Mouse (Mus musculus) C2C12 (cell line): ENCODE measurements around the gene Samd15.

Experiments used
- CEBPB ChIP-seq: IDR thresholded peaks from one replicate; pipeline ENCODE4 v1.6.1; 2011; ENCODE audit warnings: low read depth, mild to moderate bottlenecking, control low read depth, moderate library complexity
- CTCF ChIP-seq: IDR thresholded peaks from one replicate; pipeline ENCODE4 v1.5.1; 2011; ENCODE audit not compliant: control insufficient read depth, insufficient read depth, insufficient read length
- FOSL1 ChIP-seq: IDR thresholded peaks from one replicate; pipeline ENCODE4 v1.8.0; 2011; ENCODE audit warnings: mild to moderate bottlenecking, low read length; ENCODE audit not compliant: poor library complexity, insufficient read depth, severe bottlenecking

- no peak for TF ChIP-seq CTCF
- TF ChIP-seq FOSL1, result no peak
- no peak for TF ChIP-seq CEBPB
Observed at GRCm38 (mm10) chr12:87201694-87202093, 2.2 kb downstream of the Samd15 start.
